Mouse (Mus musculus) mouse trophoblast stem cell (cell line): ENCODE data around the gene C1rl.
"Not testable (repeated sequence)": the region's sequence is repeated elsewhere in the genome, so short reads cannot be mapped to it uniquely, and the experiment has no call there.

Experiments used
- in situ Hi-C, 2 experiments: fragments of 300-500 bp; cut with MseI, MboI; formaldehyde crosslinking; loops; 2 replicates in 1 of 2; 3 replicates in 1 of 2; pipeline ENCODE4 v1.15.1; 2025

The C1rl gene

GRCm38 (mm10) chr6:124492842-124493561, at the start of gene C1rl:
C1rl (plus strand) TSS chr6:124493113.
- in situ Hi-C loops: loop anchor here (10.0 kb wide), 1 partner anchor 52 kb away; the partner anchor contains the start of gene C1s1 (in 2 of the 2)

DNA sequence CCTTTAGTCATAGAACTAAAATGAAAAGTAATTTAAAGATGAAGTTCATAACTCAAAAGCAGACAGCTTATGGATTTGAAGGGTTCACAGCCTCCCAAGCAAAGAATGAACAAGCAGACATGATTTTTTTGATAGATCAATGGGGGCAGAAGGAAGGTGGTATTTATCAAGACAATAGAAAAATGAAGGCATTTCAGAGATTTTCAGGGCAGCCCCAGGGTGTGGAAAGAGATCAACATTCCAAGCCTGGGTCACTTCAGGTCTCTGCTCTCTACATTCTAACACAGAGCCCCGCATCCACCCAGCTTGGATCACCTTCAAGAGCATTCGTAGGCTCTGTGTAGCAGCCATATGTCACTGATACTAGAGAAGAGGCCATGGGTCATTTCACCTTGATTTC, 49.6 kb upstream of the C1rl start:
- in situ Hi-C loops: no loop called here

DNA sequence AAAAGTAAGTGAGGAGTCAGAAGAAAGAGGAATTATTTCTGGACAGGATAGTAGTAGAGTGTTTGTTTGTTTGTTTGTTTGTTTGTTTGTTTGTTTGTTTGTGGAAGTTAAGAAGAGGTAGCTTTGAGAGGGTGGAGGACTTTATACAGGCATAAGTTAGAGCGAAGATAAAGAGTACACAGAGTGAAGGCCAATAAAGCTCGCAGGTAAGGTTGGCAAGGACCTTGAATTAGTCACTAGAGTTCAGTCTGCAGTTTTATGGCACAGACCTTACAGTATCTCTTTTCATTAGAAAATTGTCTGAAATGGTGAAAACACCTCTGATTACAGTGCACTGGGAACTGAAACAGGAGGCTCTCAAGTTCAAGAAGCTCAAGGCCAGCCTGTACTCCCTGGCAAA, 46.9 kb upstream of the C1rl start:
- in situ Hi-C loops: no loop called here

DNA sequence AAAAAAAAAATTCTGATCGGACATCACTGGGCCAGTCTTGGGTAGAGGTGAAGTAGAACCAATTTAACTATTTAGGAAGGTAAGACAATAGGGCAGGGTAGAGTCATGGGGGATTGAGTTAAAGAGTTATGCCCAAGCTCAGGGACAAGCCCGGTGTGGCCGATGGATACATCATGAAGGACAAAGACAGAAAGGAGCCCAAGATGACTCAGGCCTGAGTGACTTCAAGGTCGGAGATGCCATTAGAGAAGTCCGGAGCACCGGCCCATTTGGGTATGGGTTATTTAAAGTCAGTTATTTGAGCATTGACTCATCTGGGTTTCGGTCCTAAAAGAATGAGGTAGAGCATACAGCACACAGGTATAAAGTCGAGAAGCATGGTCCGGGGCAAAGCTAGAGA, 46.5 kb upstream of the C1rl start:
- in situ Hi-C loops: no loop called here

DNA sequence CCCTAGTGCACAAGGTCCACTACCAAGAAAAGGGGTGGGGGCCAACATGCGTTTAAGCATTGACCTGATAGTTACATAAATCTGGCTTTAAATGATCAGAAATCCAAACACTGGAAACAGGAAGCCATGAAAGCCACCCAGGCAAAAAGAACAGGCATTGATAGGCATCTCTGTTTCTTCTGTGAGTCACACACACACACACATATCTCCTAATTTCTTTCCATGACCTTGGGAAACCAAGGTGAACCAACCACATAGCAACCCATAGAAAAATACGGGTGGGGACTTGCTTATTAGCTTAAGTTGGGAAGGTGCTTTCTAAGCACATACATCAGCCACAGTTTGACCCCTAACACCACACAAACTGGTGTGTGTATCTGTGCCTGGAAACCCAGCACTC, 45.6 kb upstream of the C1rl start:
- in situ Hi-C loops: no loop called here

DNA sequence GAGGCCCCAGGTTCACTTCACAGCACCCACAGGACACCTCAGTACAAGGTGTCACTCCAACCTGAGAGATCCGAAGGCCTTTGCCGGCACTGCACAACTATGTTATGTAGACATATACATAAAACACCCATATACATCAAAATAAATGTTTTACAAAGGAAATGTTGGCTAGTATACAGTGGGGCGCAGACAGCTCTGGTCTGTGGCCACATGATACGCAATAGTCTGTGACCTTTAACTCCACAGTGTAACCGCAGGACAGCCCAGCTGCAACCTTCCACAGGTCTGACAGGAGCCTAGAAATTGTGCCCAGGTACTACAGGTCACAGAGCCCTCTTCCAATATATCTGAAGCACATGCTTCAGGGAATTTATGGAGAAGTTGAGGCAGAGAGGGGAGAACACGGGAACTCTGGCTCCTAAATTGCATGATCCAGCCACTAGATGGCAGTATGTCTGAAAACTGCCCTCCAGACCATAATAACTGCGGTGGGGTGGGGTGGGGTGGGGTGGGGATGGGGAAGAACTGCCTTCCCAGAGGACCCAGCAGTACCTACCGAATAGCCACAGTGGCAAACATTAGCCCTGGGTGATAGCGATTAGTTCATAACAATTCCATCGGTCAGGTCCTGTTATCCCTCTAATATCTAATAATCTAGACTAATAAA, 44.6 kb upstream of the C1rl start:
- in situ Hi-C loops: no loop called here

- in situ Hi-C loops: no loop called here
Measured at GRCm38 (mm10) chr6:124448959-124449667, 43.8 kb upstream of the C1rl start.

GRCm38 (mm10) chr6:124449668-124450383, 43.1 kb upstream of the C1rl start:
- in situ Hi-C loops: no loop called here

DNA sequence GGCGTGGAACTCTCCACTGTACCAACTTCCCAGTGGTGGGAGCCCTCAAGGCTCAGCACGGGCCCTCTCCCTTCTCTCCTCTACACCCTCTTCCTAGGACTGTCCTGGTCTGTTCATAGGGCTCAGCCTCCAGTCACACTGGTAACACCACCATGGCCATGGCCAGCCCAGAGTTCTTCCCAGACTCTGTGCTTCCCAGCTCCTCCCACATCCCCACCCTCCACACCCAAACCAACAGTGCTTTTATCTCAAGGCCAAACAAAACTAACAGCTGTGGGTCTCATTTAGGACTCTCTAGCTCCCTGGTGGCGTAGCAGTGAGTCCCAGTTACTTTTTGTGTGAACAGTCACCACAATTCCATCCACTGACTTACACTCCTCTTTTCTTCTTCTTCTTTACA, 40.9 kb upstream of the C1rl start:
- in situ Hi-C loops: no loop called here

DNA sequence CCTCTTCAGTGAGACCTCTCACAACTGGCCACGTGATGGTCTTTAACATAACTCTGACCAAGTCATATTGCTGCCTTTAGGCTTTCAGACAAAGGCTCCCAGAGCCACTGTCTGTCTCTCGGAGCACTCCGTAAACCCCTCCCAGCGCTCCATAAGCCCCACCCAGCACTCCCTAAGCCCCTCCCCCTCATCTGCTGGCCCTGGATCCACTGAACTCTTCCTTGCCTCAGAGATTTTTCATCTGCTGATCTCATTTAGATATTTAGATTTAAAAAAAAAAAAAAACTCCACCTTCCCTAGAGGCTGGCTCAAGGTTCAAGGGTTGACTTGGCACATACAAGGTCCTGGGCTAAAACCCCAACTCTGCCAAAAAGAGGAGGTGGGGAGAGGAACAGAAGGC, 39.2 kb upstream of the C1rl start:
- in situ Hi-C loops: no loop called here

DNA sequence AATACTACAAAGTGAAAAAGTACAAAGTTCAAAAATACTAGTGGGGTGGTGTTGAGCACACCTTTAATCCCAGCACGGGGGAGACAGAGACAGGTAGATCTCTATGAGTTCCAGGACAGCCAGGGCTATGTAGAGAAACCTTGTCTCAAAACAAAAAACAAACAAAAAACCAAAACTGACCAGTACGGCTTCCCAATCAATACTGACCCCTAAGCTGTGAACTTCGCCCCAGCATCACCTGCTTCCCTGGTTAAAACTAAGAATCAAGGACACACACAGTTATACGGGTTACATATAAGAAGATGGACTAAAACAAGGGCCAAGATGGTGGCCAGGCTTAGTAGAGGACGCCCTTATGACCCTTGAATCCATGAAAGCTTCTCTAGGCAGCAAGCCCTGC, 36.7 kb upstream of the C1rl start:
- in situ Hi-C loops: no loop called here

- in situ Hi-C loops: no loop called here
Measured at GRCm38 (mm10) chr6:124457827-124458226, 35.1 kb upstream of the C1rl start.

- in situ Hi-C loops: no loop called here
Measured at GRCm38 (mm10) chr6:124458505-124458904, 34.4 kb upstream of the C1rl start.

- in situ Hi-C loops: no loop called here
Measured at GRCm38 (mm10) chr6:124459388-124459787, 33.5 kb upstream of the C1rl start.

GRCm38 (mm10) chr6:124463881-124464291, 29.0 kb upstream of the C1rl start:
- in situ Hi-C loops: no loop called here

DNA sequence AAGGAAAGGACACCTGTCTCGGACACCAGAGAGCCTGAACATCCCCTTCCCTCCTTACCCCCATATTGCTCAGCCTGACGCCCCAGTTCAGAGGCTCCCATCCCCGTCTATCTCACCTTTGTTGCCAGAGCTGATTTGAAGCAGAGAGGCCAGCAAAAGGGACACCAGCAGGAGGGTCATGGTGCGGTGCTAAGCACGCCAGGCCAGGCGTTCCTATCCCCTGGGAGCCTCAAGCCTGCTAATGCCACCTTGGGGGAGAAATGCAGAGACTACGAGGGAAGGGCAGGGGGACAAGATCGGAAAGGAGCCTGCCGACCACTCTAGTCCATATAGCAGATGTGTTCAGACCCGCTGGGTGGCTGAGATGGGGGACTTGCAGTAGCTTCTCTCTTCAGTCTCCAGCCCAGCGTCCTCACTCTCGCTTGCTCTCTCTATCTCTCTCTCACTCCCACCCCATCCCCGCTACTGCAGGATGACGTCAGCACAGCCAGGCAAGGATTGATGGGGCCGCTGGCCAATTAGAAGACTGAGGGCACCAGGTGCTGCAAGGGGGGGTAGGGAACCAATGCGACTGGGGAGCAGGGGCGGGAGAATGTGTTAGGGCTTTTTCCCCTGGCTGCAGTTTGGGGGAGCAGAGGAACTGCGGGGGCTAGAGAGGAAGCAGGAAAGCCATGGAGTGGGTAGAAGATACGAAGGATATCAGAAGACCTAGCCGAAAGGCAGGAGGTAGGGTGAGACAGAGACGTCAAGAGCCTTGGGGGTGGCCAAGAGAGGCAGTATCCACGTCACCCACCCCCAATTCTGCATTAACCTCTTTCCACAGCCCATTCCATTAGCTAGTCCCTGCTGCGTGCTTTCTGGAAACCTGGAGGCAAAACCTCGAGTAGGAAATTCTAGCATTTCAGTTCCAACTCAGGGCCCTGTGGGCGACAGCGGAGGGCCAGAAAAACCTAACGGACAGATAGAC, 28.3 kb upstream of the C1rl start, which contains the start of gene Clstn3:
Clstn3 (minus strand) TSS at position 490 of the 967 bp plus-strand sequence.
- in situ Hi-C loops: no loop called here

DNA sequence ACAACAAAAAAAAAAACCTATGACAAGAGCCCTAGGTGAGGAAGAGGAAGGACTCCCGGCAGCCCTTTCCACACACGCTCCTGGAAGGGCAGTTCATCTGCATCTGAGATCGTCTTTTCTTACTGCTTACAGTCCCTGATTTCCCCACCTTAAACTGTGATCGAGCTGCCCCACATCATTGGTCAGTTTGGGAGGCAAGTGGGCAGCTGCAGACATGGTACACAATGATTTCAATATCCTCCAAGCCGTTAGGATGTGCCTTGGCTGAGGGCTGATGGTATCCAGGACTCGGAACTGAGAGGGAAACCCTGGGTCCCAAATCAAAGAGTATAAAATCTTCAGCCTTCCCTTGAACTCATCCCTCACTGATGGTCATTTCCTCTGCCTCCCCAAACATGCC, 27.6 kb upstream of the C1rl start:
- in situ Hi-C loops: no loop called here

DNA sequence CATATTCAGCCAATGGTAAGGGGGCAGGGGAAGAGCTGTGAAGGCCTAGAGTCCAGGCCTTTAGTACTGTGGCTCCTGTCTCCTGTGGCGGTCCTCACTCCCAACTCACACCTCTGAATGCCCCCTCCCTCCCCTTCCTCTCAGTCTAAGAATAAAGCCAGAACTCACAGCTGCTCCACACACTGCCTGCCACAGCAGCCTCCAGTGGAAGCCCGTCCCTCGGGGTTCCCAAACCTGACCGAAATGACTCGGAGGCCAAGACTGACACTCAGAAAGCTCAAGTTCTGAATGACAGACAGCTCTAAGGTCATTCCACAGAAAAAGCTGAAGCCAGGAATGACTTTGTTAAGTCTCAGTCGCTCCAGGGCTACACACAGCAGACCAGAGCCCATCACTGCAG, 27.2 kb upstream of the C1rl start:
- in situ Hi-C loops: no loop called here

DNA sequence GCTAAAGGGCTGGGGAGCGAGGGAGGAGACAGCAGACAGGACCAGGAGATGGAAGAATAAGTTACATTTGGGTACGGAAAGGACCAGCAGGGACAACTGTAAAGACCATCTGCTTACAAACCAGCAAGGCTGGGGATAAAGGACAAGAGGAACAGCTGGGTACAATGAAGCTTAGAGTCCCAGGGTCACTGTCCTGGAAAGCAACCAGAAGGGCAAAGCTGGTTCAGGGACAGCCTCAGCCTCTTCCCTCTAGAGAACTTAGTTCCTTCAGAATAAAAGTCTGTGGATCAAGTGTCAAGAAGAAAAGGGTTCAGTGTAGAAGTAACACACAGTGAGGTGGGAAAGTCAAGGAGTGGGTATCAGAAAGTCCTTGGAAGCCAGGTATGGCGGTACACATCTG, 21.8 kb upstream of the C1rl start:
- in situ Hi-C loops: no loop called here

- in situ Hi-C loops: not testable (repeated sequence)
Measured at GRCm38 (mm10) chr6:124471783-124472638, 20.9 kb upstream of the C1rl start.
